Mouse (Mus musculus) CH12.LX (cell line): ENCODE measurements at regions not wholly inside any gene's neighbourhood (a gene's known extent, or its start where the extent isn't known, plus 50 kb on each side); places are given as distances from the start of the nearest gene placed in this dataset.
A peak's percentile ranks its signal among the peaks of the same experiment; 100 is the strongest.

Source experiments
- DNase-seq: peaks from one replicate; pipeline ENCODE4 v3.0.0-alpha.2; 2013; ENCODE audit errors: extremely low read depth
- H3K27ac ChIP-seq: 2 replicates; pipeline ENCODE4 v1.5.1; 2012; ENCODE audit warnings: low read depth, mild to moderate bottlenecking, control low read depth, moderate library complexity; ENCODE audit not compliant: insufficient read depth
- H3K27me3 ChIP-seq: replicated peaks from 2 replicates; pipeline ENCODE3; 2012; ENCODE audit warnings: inconsistent platforms
- H3K36me3 ChIP-seq, 2 experiments: replicated peaks in 1 of 2; 2 replicates each; pipeline versions ENCODE3 to v1.6.1; 2012; ENCODE audit warnings: inconsistent platforms in 1 of 2, low read length in 1 of 2, mild to moderate bottlenecking in 1 of 2, mixed read lengths in 1 of 2, moderate library complexity in 1 of 2; ENCODE audit not compliant: control insufficient read depth in 1 of 2, insufficient read depth in 1 of 2
- H3K4me1 ChIP-seq, 2 experiments: 2 replicates each; pipeline ENCODE4 v1.6.1; 2012; ENCODE audit warnings: inconsistent platforms in 1 of 2, moderate library complexity in 1 of 2; ENCODE audit not compliant: insufficient read depth in 2 of 2, control insufficient read depth in 1 of 2
- H3K4me2 ChIP-seq: 2 replicates; pipeline ENCODE4 v1.6.1; 2012; ENCODE audit warnings: low read depth, mild to moderate bottlenecking, control low read depth; ENCODE audit not compliant: poor library complexity, insufficient read depth, severe bottlenecking
- H3K4me3 ChIP-seq, 3 experiments: fragments of 150-350 bp in 1 of 3; sonication (generic) in 1 of 3; replicated peaks in 1 of 3; 2 replicates each; pipeline versions ENCODE3 to v1.5.1; 2011 to 2012; ENCODE audit warnings: low read depth in 2 of 3, low read length in 2 of 3, mild to moderate bottlenecking in 2 of 3, moderate library complexity in 2 of 3, control low read depth in 1 of 3, improper control_type of control experiment in 1 of 3, inconsistent platforms in 1 of 3, mixed read lengths in 1 of 3; ENCODE audit not compliant: poor library complexity in 1 of 3
- H3K79me2 ChIP-seq: replicated peaks from 2 replicates; pipeline ENCODE4 v1.6.1; 2012; ENCODE audit warnings: mild to moderate bottlenecking, moderate library complexity; ENCODE audit not compliant: control insufficient read depth, poor library complexity, insufficient read depth, severe bottlenecking; ENCODE audit errors: extremely low read depth
- H3K9ac ChIP-seq: 2 replicates; pipeline ENCODE4 v1.6.1; 2012; ENCODE audit warnings: low read depth, mild to moderate bottlenecking, control low read depth, moderate library complexity; ENCODE audit not compliant: insufficient read depth
- H3K9me3 ChIP-seq: replicated peaks from 2 replicates; pipeline ENCODE3; 2012; ENCODE audit warnings: low read length, inconsistent platforms, mixed read lengths
- CHD1 ChIP-seq: IDR thresholded peaks from 2 replicates; pipeline ENCODE4 v1.6.1; 2012; ENCODE audit warnings: low read depth, low read length, improper control_type of control experiment, inconsistent platforms
- CTCF ChIP-seq, 2 experiments: IDR thresholded peaks in 1 of 2; conservative IDR thresholded peaks in 1 of 2; 2 replicates each; pipeline ENCODE4 v1.5.1; 2011 to 2012; ENCODE audit warnings: low read depth in 2 of 2, low read length in 2 of 2, improper control_type of control experiment in 1 of 2, inconsistent platforms in 1 of 2, mild to moderate bottlenecking in 1 of 2, moderate library complexity in 1 of 2
- ELF1 ChIP-seq: IDR thresholded peaks from 2 replicates; pipeline ENCODE4 v1.6.1; 2014; ENCODE audit warnings: low read depth, mild to moderate bottlenecking, inconsistent platforms, low read length, improper control_type of control experiment
- EP300 ChIP-seq: IDR thresholded peaks from 2 replicates; pipeline ENCODE4 v1.6.1; 2011; ENCODE audit warnings: low read length, improper control_type of control experiment
- HCFC1 ChIP-seq: IDR thresholded peaks from 2 replicates; pipeline ENCODE4 v1.6.1; 2012; ENCODE audit warnings: low read depth, mild to moderate bottlenecking, inconsistent platforms, low read length, improper control_type of control experiment
- JUN ChIP-seq: IDR thresholded peaks from 2 replicates; pipeline ENCODE4 v1.6.1; 2011; ENCODE audit warnings: low read depth, mild to moderate bottlenecking, low read length, improper control_type of control experiment, moderate library complexity; ENCODE audit not compliant: insufficient read depth
- JUND ChIP-seq: conservative IDR thresholded peaks from 2 replicates; pipeline ENCODE4 v1.6.1; 2011; ENCODE audit warnings: low read depth, low read length, improper control_type of control experiment
- KAT2A ChIP-seq: IDR thresholded peaks from 2 replicates; pipeline ENCODE4 v1.6.1; 2012; ENCODE audit warnings: low read length, improper control_type of control experiment, inconsistent platforms; ENCODE audit not compliant: insufficient replicate concordance
- MAFK ChIP-seq: IDR thresholded peaks from 2 replicates; pipeline ENCODE4 v1.6.1; 2011; ENCODE audit warnings: low read length, improper control_type of control experiment; ENCODE audit not compliant: insufficient replicate concordance
- MAX ChIP-seq: IDR thresholded peaks from 2 replicates; pipeline ENCODE4 v1.6.1; 2011; ENCODE audit warnings: low read length, improper control_type of control experiment
- MAZ ChIP-seq: IDR thresholded peaks from 2 replicates; pipeline ENCODE4 v1.6.1; 2012; ENCODE audit warnings: low read depth, mild to moderate bottlenecking, inconsistent platforms, low read length, improper control_type of control experiment, moderate library complexity
- MEF2A ChIP-seq: IDR thresholded peaks from 2 replicates; pipeline ENCODE4 v1.6.1; 2014; ENCODE audit warnings: low read depth, mild to moderate bottlenecking, inconsistent platforms, low read length, improper control_type of control experiment, borderline replicate concordance
- MXI1 ChIP-seq: IDR thresholded peaks from 2 replicates; pipeline ENCODE4 v1.6.1; 2011; ENCODE audit warnings: mild to moderate bottlenecking, low read depth, low read length, improper control_type of control experiment
- NRF1 ChIP-seq: IDR thresholded peaks from 2 replicates; pipeline ENCODE4 v1.6.1; 2014; ENCODE audit warnings: low read depth, mild to moderate bottlenecking, inconsistent platforms, low read length, improper control_type of control experiment, moderate library complexity
- POLR2A ChIP-seq: IDR thresholded peaks from 2 replicates; pipeline ENCODE4 v1.6.1; 2011; ENCODE audit warnings: low read depth, mild to moderate bottlenecking, improper control_type of control experiment, low read length
- POLR2AphosphoS2 ChIP-seq: IDR thresholded peaks from 2 replicates; pipeline ENCODE4 v1.6.1; 2011; ENCODE audit warnings: low read depth, low read length, improper control_type of control experiment
- RAD21 ChIP-seq: IDR thresholded peaks from 2 replicates; pipeline ENCODE4 v1.6.1; 2011; ENCODE audit warnings: low read depth, mild to moderate bottlenecking, low read length, improper control_type of control experiment, moderate library complexity
- RCOR1 ChIP-seq: conservative IDR thresholded peaks from 2 replicates; pipeline ENCODE4 v1.6.1; 2012; ENCODE audit warnings: low read depth, mild to moderate bottlenecking, inconsistent platforms, low read length, improper control_type of control experiment
- SIN3A ChIP-seq: IDR thresholded peaks from 2 replicates; pipeline ENCODE4 v1.6.1; 2012; ENCODE audit warnings: low read length, improper control_type of control experiment, inconsistent platforms
- TBP ChIP-seq: conservative IDR thresholded peaks from 2 replicates; pipeline ENCODE4 v1.6.1; 2011; ENCODE audit warnings: low read depth, low read length, improper control_type of control experiment
- USF2 ChIP-seq: conservative IDR thresholded peaks from 2 replicates; pipeline ENCODE4 v1.6.1; 2011; ENCODE audit warnings: low read depth, low read length, improper control_type of control experiment
- ZKSCAN1 ChIP-seq: IDR thresholded peaks from 2 replicates; pipeline ENCODE4 v1.6.1; 2012; ENCODE audit warnings: low read depth, inconsistent platforms, low read length, improper control_type of control experiment, borderline replicate concordance
- ZMIZ1 ChIP-seq: IDR thresholded peaks from 2 replicates; pipeline ENCODE4 v1.6.1; 2012; ENCODE audit warnings: low read depth, mild to moderate bottlenecking, inconsistent platforms, low read length, improper control_type of control experiment
- ZNF384 ChIP-seq: IDR thresholded peaks from 2 replicates; pipeline ENCODE4 v1.6.1; 2012; ENCODE audit warnings: low read depth, low read length, improper control_type of control experiment, inconsistent platforms
- dilution Hi-C: fragments of 300-500 bp; cut with MboI; formaldehyde crosslinking; loops from 2 replicates; pipeline ENCODE4 v1.14.3; 2020; ENCODE audit warnings: low sequenced_read_pairs; ENCODE audit not compliant: extremely low pct_unique_long_range_greater_than_20kb, extremely low pct_ligation_motif_present
- in situ Hi-C: fragments of 300-500 bp; cut with MboI; formaldehyde crosslinking; loops from 3 replicates; pipeline ENCODE4 v1.14.3; 2019; ENCODE audit warnings: low sequenced_read_pairs, low pct_ligation_motif_present, low pct_unique_long_range_greater_than_20kb, mixed read lengths

- in situ Hi-C loops, result no loop called here
- no peak for TF ChIP-seq HCFC1
- no peak for TF ChIP-seq MXI1
- no peak for TF ChIP-seq MAFK
- no peak for TF ChIP-seq ZKSCAN1
- TF ChIP-seq POLR2AphosphoS2, result no peak
- no peak for TF ChIP-seq CHD1
- TF ChIP-seq MEF2A, result no peak
- TF ChIP-seq KAT2A, result no peak
- TF ChIP-seq RAD21, result no peak
- TF ChIP-seq ZNF384, result no peak
- no peak for TF ChIP-seq MAZ
- TF ChIP-seq, all 38 proteins: peak for 0
- no peaks in the 10 kb centered on the region for H3K9me3 ChIP-seq
- H3K9ac ChIP-seq, result no peak overlapping the region
- H3K36me3 ChIP-seq, result no peaks in the 10 kb centered on the region
- no peaks in the 10 kb centered on the region for H3K4me1 ChIP-seq
- dilution Hi-C loops, result no loop called here
- no peak overlapping the region for H3K4me2 ChIP-seq
- H3K27me3 ChIP-seq, result peaks cover 85% of the 10 kb centered on the region
- DNase-seq, result no peak
- no peak overlapping the region for H3K27ac ChIP-seq
- H3K79me2 ChIP-seq, result no peaks in the 10 kb centered on the region
- H3K4me3 ChIP-seq, result no peak overlapping the region
Observed at GRCm38 (mm10) chr12:104548586-104548985, 75.5 kb upstream of the Gsc start.

- in situ Hi-C loops, result no loop called here
- TF ChIP-seq SIN3A, result no peak
- TF ChIP-seq, all 38 proteins: peak for 0
- dilution Hi-C loops, result no loop called here
Observed at GRCm38 (mm10) chr12:104547561-104547960, 74.4 kb upstream of the Gsc start.

DNA sequence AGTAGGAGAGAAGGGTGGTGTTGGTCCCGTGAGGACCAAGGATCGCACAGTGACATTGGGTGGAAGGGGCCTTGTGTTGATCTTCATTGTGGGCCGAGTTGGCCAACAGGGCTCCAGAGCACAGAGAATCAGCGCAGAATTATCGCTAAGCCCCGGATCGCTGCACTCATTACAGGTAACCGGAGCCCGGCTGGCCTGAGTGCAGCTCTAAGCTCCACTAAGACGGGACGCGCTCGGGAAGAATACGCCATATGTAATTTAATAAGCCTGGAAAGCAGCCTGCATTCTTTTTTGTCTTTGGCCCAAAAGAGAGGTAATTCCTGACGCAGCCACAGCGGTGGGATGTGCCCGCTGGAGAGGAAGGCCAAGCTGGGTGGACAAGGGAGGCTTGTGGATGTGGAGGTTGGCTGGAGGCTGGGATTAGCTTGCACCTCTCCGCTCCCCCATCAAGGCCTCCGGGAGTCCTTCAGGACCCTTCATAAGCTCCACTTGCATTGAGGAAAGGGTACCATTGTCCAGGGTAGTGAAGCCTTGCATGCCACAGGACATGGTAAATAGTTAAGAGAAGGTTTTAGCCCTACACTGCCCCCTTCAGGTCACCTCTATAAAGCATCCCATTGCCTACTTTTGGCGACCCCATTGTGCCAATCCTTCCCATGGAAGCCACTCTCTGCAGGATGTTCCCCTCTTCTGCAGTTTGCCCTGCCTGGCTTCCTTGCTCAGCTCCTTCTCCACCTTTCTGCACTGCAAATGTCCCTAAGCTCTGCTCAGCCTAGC is 73.1 kb upstream of the Gsc start:
- no peak overlapping the region for H3K9ac ChIP-seq
- peaks cover 88% of the 10 kb centered on the region for H3K27me3 ChIP-seq
- in situ Hi-C loops, result no loop called here
- H3K27ac ChIP-seq, result no peak overlapping the region
- no peaks in the 10 kb centered on the region for H3K79me2 ChIP-seq
- no peaks in the 10 kb centered on the region for H3K9me3 ChIP-seq
- dilution Hi-C loops, result no loop called here
- no peak overlapping the region for H3K4me3 ChIP-seq
- peak; percentile 12 for DNase-seq
- H3K4me1 ChIP-seq, result no peaks in the 10 kb centered on the region
- no peak overlapping the region for H3K4me2 ChIP-seq
- H3K36me3 ChIP-seq, result no peaks in the 10 kb centered on the region
- no peak for TF ChIP-seq POLR2AphosphoS2
- no peak for TF ChIP-seq USF2
- TF ChIP-seq KAT2A, result no peak
- TF ChIP-seq CTCF (conservative IDR thresholded peaks at IDR 0.05 in 1 of 2, IDR thresholded peaks at IDR 0.05 in 1 of 2; ENCODE audit: low read depth in 2 of 2, low read length in 2 of 2), result peak; percentile 17 to 52
- TF ChIP-seq JUND, result no peak
- no peak for TF ChIP-seq TBP
- TF ChIP-seq ZNF384, result no peak
- TF ChIP-seq MXI1, result no peak
- no peak for TF ChIP-seq MAX
- no peak for TF ChIP-seq POLR2A
- no peak for TF ChIP-seq RCOR1
- no peak for TF ChIP-seq JUN
- no peak for TF ChIP-seq ELF1
- TF ChIP-seq SIN3A, result no peak
- no peak for TF ChIP-seq NRF1
- TF ChIP-seq RAD21, result peak; percentile 12
- TF ChIP-seq ZMIZ1, result no peak
- TF ChIP-seq EP300, result no peak
- no peak for TF ChIP-seq CHD1
- TF ChIP-seq MAZ, result no peak

More at GRCm38 (mm10) chr12:104547561-104547960, 74.4 kb upstream of the Gsc start:
- Histone ChIP-seq H3K27ac (no peak overlapping the region), H3K27me3 (peaks cover 87% of the 10 kb centered on the region), H3K4me3 (no peak overlapping the region), H3K36me3 (no peaks in the 10 kb centered on the region), H3K4me2 (no peak overlapping the region), H3K4me1 (no peaks in the 10 kb centered on the region), H3K9me3 (no peaks in the 10 kb centered on the region), H3K79me2 (no peaks in the 10 kb centered on the region), H3K9ac (no peak overlapping the region)
- DNase-seq, result no peak
